13 mouse cellular contexts compared by ENCODE assay signal in genomic region chrX:52288792-52289191, GRCm38 (mm10).
"Had no signal": no experiment of that assay in that cellular context is flagged by ENCODE, and none has a peak within 500 bp of the region (broad histone marks: within the 10 kb centered on the region; RNA-seq: fewer than 3 reads in every experiment).

No protein-coding gene starts in this region.

- ATAC-seq: midbrain, embryonic 15.5 days had no signal

- H3K4me2 ChIP-seq: limb, embryonic 13.5 days; midbrain, embryonic 15.5 days; neural tube, embryonic 13.5 days had no signal

- H3K9me3 ChIP-seq: limb, embryonic 13.5 days; midbrain, embryonic 15.5 days; neural tube, embryonic 13.5 days had no signal

- H3K4me1 ChIP-seq: limb, embryonic 13.5 days; midbrain, embryonic 15.5 days; neural tube, embryonic 13.5 days had no signal

- DNase-seq: kidney, postnatal 25 days; layer of hippocampus, adult 9-11 months; left cerebral cortex, postnatal 4 days; lung, adult 18-20 months; retina, postnatal 1 day; right cerebral cortex, postnatal 4 days; spleen, adult 18-20 months; thymus, adult 18-20 months; thymus, postnatal 14 days had no signal

- H3K27ac ChIP-seq: limb, embryonic 13.5 days; liver, embryonic 14.5 days; midbrain, embryonic 15.5 days; neural tube, embryonic 13.5 days had no signal

- H3K36me3 ChIP-seq: limb, embryonic 13.5 days; midbrain, embryonic 15.5 days; neural tube, embryonic 13.5 days had no signal

- H3K9ac ChIP-seq: limb, embryonic 13.5 days; liver, embryonic 14.5 days; midbrain, embryonic 15.5 days; neural tube, embryonic 13.5 days had no signal

- H3K27me3 ChIP-seq: midbrain, embryonic 15.5 days; neural tube, embryonic 13.5 days had no signal

- H3K4me3 ChIP-seq: limb, embryonic 13.5 days; midbrain, embryonic 15.5 days; neural tube, embryonic 13.5 days had no signal
